Mouse (Mus musculus) neural tube, embryonic 15.5 days (tissue): ENCODE measurements around the gene Sp2. TPM values are rescaled to one million over a fixed set of nuclear protein-coding genes. Genes with fewer than 3 reads are reported as not detected.

Experiments
- ATAC-seq: fragments of 200-750 bp; cut with Nextera tagmentation; 2 replicates; pipeline ENCODE4 v1.8.0; 2017; ENCODE audit warnings: mild to moderate bottlenecking, moderate TSS enrichment, moderate library complexity; ENCODE audit not compliant: low FRiP score
- H3K27ac ChIP-seq: fragments of 300-500 bp; sonication (generic); replicated peaks from 2 replicates; pipeline ENCODE4 v1.5.1; 2015; ENCODE audit warnings: mild to moderate bottlenecking, inconsistent platforms
- H3K27me3 ChIP-seq: fragments of 300-500 bp; sonication (generic); replicated peaks from 2 replicates; pipeline ENCODE4 v1.6.1; 2015; ENCODE audit warnings: inconsistent platforms
- H3K36me3 ChIP-seq: fragments of 300-500 bp; sonication (generic); 2 replicates; pipeline ENCODE4 v1.6.1; 2015; ENCODE audit warnings: inconsistent platforms
- H3K4me1 ChIP-seq: fragments of 300-500 bp; sonication (generic); 2 replicates; pipeline ENCODE4 v1.6.1; 2015; ENCODE audit warnings: inconsistent platforms
- H3K4me2 ChIP-seq: fragments of 300-500 bp; sonication (generic); 2 replicates; pipeline ENCODE4 v1.6.1; 2015; ENCODE audit warnings: inconsistent platforms, mild to moderate bottlenecking, moderate library complexity
- H3K4me3 ChIP-seq: fragments of 300-500 bp; sonication (generic); replicated peaks from 2 replicates; pipeline ENCODE4 v1.5.1; 2015; ENCODE audit warnings: mild to moderate bottlenecking, inconsistent platforms
- H3K9ac ChIP-seq: fragments of 300-500 bp; sonication (generic); replicated peaks from 2 replicates; pipeline ENCODE4 v1.6.1; 2015; ENCODE audit warnings: mild to moderate bottlenecking, inconsistent platforms
- H3K9me3 ChIP-seq: fragments of 300-500 bp; sonication (generic); replicated peaks from 2 replicates; pipeline ENCODE4 v1.6.1; 2016; ENCODE audit warnings: inconsistent platforms
- WGBS: fragments of 180-500 bp; shearing (Covaris S2); methylation state at CpG from one replicate; pipeline ENCODE4 v1.1.7; 2015; ENCODE audit warnings: mixed read lengths; 5-methylcytosine and 5-hydroxymethylcytosine counted together
- polyA plus RNA-seq: library from polyadenylated mRNA; unstranded; fragments of >200 nt; fragmentation: Nextera tagmentation; extraction: Ambion mirVana; gene quantifications from 2 replicates; pipeline ENCODE4 v1.2.1, GENCODE M21; 2015

Sp2 gene
- polyA plus RNA-seq, 1 experiment from 2014 or later: 13.0 TPM

DNA sequence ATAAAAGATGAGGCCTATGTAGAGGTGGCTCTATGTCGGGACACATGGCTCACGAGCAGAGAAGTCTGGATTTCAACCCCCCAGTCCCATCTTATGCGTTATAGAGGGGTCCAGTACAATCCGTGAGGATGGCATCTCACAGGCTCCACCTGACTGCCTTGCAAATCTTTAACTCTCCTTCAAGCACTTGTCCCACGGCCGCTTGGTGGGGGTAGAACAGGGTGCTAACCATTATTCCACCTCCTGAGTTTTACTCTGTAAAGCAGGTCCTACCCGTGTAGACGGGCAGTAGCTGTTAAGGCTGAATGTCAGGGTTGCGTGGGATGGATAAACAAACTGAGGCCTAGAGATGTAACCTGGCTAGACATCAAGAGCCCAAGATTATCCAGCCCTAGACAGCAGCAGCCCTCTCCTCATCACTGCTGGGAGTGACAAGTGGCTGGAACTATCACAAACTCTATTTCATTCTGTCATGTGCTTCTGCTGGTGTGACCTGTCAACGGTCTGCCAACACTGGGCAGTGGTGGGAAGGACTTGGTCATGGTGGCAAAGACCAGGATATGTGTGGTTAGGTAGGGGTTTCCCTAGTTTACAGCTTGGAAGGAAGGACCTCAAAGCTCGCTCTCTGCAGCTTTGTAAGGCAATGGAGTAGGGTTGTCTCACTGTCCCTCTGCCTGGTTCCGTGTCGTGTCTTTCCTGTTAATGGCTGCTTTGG, 49.0 kb downstream of the Sp2 start:
- Histone ChIP-seq H3K4me2 (no peak overlapping the region), H3K4me1 (no peaks in the 10 kb centered on the region), H3K27me3 (peaks cover 13% of the 10 kb centered on the region), H3K4me3 (no peak overlapping the region), H3K9me3 (no peaks in the 10 kb centered on the region), H3K27ac (no peak overlapping the region), H3K9ac (no peak overlapping the region), H3K36me3 (no peaks in the 10 kb centered on the region)
- 92% methylated on average over 13 of the region's 13 CpGs for WGBS
- ATAC-seq: no peak

GRCm38 (mm10) chr11:96931327-96932062, 51.3 kb downstream of the Sp2 start:
- H3K4me1 ChIP-seq: no peaks in the 10 kb centered on the region
- H3K4me2 ChIP-seq: no peak overlapping the region
- no peak overlapping the region for H3K4me3 ChIP-seq
- no peak overlapping the region for H3K27ac ChIP-seq
- peaks cover 22% of the 10 kb centered on the region for H3K27me3 ChIP-seq
- no peak for ATAC-seq
- WGBS: 73% methylated on average over 8 of the region's 8 CpGs
- H3K9me3 ChIP-seq: no peaks in the 10 kb centered on the region
- H3K9ac ChIP-seq: no peak overlapping the region
- H3K36me3 ChIP-seq: no peaks in the 10 kb centered on the region

- peaks cover 22% of the 10 kb centered on the region for H3K27me3 ChIP-seq
- WGBS: 67% methylated on average over 9 of the region's 9 CpGs
- no peak for ATAC-seq
- no peaks in the 10 kb centered on the region for H3K4me1 ChIP-seq
- no peaks in the 10 kb centered on the region for H3K9me3 ChIP-seq
- H3K36me3 ChIP-seq: no peaks in the 10 kb centered on the region
- no peak overlapping the region for H3K27ac ChIP-seq
- H3K9ac ChIP-seq: no peak overlapping the region
- no peak overlapping the region for H3K4me2 ChIP-seq
- no peak overlapping the region for H3K4me3 ChIP-seq
Observed at GRCm38 (mm10) chr11:96929766-96930331, 52.9 kb downstream of the Sp2 start.

- Histone ChIP-seq H3K4me2 (no peak overlapping the region), H3K4me3 (no peak overlapping the region), H3K27ac (no peak overlapping the region), H3K9ac (no peak overlapping the region), H3K36me3 (no peaks in the 10 kb centered on the region), H3K9me3 (no peaks in the 10 kb centered on the region), H3K27me3 (peaks cover 22% of the 10 kb centered on the region), H3K4me1 (no peaks in the 10 kb centered on the region)
- ATAC-seq: no peak
- 18% methylated on average over 13 of the region's 13 CpGs for WGBS
Observed at GRCm38 (mm10) chr11:96929096-96929765, 53.5 kb downstream of the Sp2 start.

GRCm38 (mm10) chr11:96928691-96929090, 54.1 kb downstream of the Sp2 start:
- H3K27ac ChIP-seq: no peak overlapping the region
- WGBS: 9% methylated on average over 5 of the region's 5 CpGs
- H3K27me3 ChIP-seq: peaks cover 22% of the 10 kb centered on the region
- no peaks in the 10 kb centered on the region for H3K9me3 ChIP-seq
- no peak overlapping the region for H3K4me3 ChIP-seq
- H3K4me2 ChIP-seq: no peak overlapping the region
- no peaks in the 10 kb centered on the region for H3K36me3 ChIP-seq
- H3K4me1 ChIP-seq: no peaks in the 10 kb centered on the region
- no peak overlapping the region; the same call in 1 of the 2 replicates for H3K9ac ChIP-seq
- no peak for ATAC-seq

DNA sequence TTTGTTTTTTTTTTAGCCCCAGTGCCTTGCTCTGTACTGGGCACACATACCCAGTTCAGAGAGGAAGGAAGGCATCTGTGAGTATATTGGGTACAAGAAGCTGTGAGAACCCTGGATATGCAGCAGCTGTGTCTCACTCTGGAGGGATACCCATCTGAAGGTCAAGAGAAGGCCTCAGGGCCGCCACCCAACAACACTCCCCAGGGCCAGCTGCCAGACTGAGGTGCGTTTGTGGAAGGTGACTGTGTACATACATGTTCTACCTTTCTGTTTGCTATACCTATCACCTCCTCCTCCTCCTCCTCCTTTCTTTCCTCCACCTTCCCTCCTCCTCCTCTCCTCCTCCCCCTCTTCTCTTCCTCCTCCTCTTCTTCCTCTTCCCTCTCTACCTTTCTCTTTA, 54.7 kb downstream of the Sp2 start, which contains the start of gene Prr15l:
TSS of gene Prr15l (plus strand) at position 17 of the 400 bp plus-strand sequence.
- Histone ChIP-seq H3K9me3 (no peaks in the 10 kb centered on the region), H3K4me3 (no peak within 1 kb of the TSS), H3K9ac (no peak within 1 kb of the TSS; the same call in 1 of the 2 replicates), H3K4me1 (no peaks in the 10 kb centered on the region), H3K36me3 (no peaks in the 10 kb centered on the region), H3K27me3 (peaks cover 22% of the 10 kb centered on the region), H3K27ac (no peak within 1 kb of the TSS), H3K4me2 (no peak within 1 kb of the TSS)
- no peak for ATAC-seq
- WGBS: 92% methylated on average over 2 of the region's 2 CpGs

DNA sequence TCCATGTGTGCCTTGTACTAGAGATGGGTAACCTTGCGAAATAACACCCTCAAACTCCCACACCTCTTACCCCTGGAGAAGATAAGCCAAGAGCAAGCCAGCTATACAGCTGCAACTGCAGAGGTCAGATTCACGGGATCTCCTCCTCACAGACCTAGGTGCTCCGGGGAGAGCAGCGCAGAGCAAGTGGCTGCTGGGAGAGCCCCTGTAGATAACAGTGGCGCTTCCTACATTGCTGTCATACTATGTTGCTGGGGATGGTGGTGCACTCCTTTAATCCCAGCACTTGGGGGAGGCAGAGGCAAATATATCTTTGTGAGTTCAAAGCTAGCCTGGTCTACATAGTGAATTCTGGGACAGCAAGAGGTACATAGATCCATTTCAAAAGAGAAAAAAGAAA, 56.2 kb downstream of the Sp2 start:
- peaks cover 22% of the 10 kb centered on the region for H3K27me3 ChIP-seq
- no peak for ATAC-seq
- no peaks in the 10 kb centered on the region for H3K9me3 ChIP-seq
- H3K27ac ChIP-seq: no peak overlapping the region
- H3K4me1 ChIP-seq: no peaks in the 10 kb centered on the region
- no peak overlapping the region for H3K4me2 ChIP-seq
- H3K9ac ChIP-seq: no peak overlapping the region
- WGBS: 81% methylated on average over 5 of the region's 5 CpGs
- H3K36me3 ChIP-seq: no peaks in the 10 kb centered on the region
- H3K4me3 ChIP-seq: no peak overlapping the region

DNA sequence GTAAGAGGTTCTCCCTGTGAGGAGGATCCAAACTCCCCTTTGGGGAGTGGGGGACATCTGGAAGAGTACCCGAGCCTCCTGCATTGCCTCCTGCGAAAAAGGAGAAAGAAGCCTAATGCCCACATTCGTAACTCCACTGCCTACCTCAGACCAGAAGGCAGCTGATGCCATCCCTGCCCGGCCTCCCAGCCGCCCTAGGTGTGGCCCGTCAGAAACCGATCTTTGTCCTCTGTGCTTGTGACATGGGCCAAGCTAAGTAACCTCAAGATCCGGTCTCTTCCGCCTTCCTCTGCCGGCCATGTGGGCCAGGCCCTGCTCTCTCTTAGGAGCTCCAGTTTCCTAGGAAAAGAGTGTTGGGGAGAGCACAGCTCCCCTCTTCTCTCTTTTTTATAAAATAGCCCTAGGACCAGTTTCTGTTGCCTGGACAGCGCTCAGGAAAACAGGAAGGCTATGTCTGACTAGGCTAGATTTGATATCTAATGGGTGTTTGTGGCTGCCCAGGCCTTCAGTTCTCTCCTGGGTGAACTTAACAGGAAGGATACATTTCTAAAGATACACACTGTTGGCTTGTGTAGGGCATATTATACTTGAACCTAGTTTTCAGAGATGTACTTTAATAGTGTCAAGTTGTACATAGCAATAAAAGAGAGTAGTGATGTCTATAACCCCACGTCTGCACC, 57.1 kb downstream of the Sp2 start:
- ATAC-seq: no peak
- H3K4me3 ChIP-seq: no peak overlapping the region
- no peaks in the 10 kb centered on the region for H3K9me3 ChIP-seq
- 90% methylated on average over 12 of the region's 12 CpGs for WGBS
- H3K27me3 ChIP-seq: peaks cover 22% of the 10 kb centered on the region
- no peaks in the 10 kb centered on the region for H3K36me3 ChIP-seq
- H3K9ac ChIP-seq: no peak overlapping the region
- H3K4me1 ChIP-seq: no peaks in the 10 kb centered on the region
- H3K4me2 ChIP-seq: no peak overlapping the region
- H3K27ac ChIP-seq: no peak overlapping the region

GRCm38 (mm10) chr11:96924861-96925260, 57.9 kb downstream of the Sp2 start:
- H3K36me3 ChIP-seq: no peaks in the 10 kb centered on the region
- no peak overlapping the region for H3K27ac ChIP-seq
- no peak overlapping the region for H3K9ac ChIP-seq
- no peaks in the 10 kb centered on the region for H3K9me3 ChIP-seq
- no peak for ATAC-seq
- H3K27me3 ChIP-seq: peaks cover 21% of the 10 kb centered on the region
- WGBS: 85% methylated on average over 11 of the region's 11 CpGs
- H3K4me2 ChIP-seq: no peak overlapping the region
- H3K4me1 ChIP-seq: no peaks in the 10 kb centered on the region
- no peak overlapping the region for H3K4me3 ChIP-seq

- Histone ChIP-seq H3K4me3 (no peak overlapping the region), H3K4me2 (no peak overlapping the region), H3K27ac (no peak overlapping the region), H3K4me1 (peaks cover 19% of the 10 kb centered on the region), H3K9ac (no peak overlapping the region), H3K27me3 (no peaks in the 10 kb centered on the region), H3K36me3 (no peaks in the 10 kb centered on the region), H3K9me3 (no peaks in the 10 kb centered on the region)
- WGBS: 59% methylated on average over 6 of the region's 6 CpGs
- ATAC-seq: no peak
Observed at GRCm38 (mm10) chr11:96919003-96919402, 63.8 kb downstream of the Sp2 start.

DNA sequence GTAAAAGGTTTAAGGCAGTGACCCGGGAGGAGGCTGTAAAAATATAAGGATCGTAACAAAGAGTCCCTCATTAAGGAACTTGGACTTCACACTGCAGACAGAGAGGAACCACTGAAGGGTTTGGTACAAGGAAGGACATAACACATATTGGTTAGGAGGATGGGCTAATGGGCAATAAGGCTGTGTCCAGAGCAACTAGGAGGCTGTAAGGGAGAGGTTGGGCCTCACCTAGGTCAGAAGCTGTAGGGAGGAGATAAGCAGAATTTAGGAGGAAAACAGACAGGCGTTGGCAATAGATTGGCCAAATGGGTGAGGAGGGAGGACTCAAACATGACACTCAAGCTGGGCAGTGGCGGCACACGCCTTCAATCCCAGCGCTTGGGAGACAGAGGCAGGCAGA, 65.3 kb downstream of the Sp2 start:
- Histone ChIP-seq H3K4me2 (no peak overlapping the region), H3K9ac (no peak overlapping the region), H3K36me3 (no peaks in the 10 kb centered on the region), H3K27ac (no peak overlapping the region), H3K9me3 (no peaks in the 10 kb centered on the region), H3K4me1 (peaks cover 19% of the 10 kb centered on the region), H3K4me3 (no peak overlapping the region), H3K27me3 (no peaks in the 10 kb centered on the region)
- 91% methylated on average over 6 of the region's 6 CpGs for WGBS
- ATAC-seq: no peak
